Mouse (Mus musculus): ENCODE results near the gene Phf11c. TPM values are rescaled to one million over a fixed set of nuclear protein-coding genes. Genes with fewer than 3 reads are reported as not detected.

The Phf11c gene
- total RNA-seq (2023): 1 to 10 TPM; 1.0 to 1.4 TPM

GRCm38 (mm10) chr14:59395281-59395680, at the start of gene Phf11c:
TSS of gene Phf11c (minus strand) at chr14:59395381.

GRCm38 (mm10) chr14:59440558-59441471, 45.6 kb upstream of the Phf11c start, which contains the start of the genes Setdb2 and Cab39l:
TSS of gene Setdb2 (minus strand) at chr14:59440884.
TSS of gene Cab39l (plus strand) at chr14:59440972.

GRCm38 (mm10) chr14:59365244-59365644, 29.9 kb downstream of the Phf11c start, which contains the start of gene Phf11d:
TSS of gene Phf11d (minus strand) at chr14:59365470.

GRCm38 (mm10) chr14:59341189-59341588, 54.0 kb downstream of the Phf11c start, which contains the start of gene Phf11b:
TSS of gene Phf11b (minus strand) at chr14:59341351.

Other genes with a start within 250 kb of the Phf11c start
- not detected for gene Gm5142, start 216.6 kb downstream of the Phf11c start, total RNA-seq (2023)
- gene Rcbtb1, start 194.2 kb downstream of the Phf11c start, total RNA-seq (2023): 1 to 10 TPM; 7.7 to 8.7 TPM
- gene Gm6904, start 135.2 kb downstream of the Phf11c start, total RNA-seq (2023): under 1 TPM; 0.64 to 0.71 TPM
- gene Phf11a, start 97.9 kb downstream of the Phf11c start, total RNA-seq (2023): 1 to 10 TPM in 1 of 2 experiments, under 1 TPM in 1; 0.75 to 1.1 TPM
- gene Phf11b, start 54.0 kb downstream of the Phf11c start, total RNA-seq (2023): 1 to 10 TPM; 3.5 to 5.0 TPM
- 1 to 10 TPM; 2.5 to 3.0 TPM for gene Phf11d, start 29.9 kb downstream of the Phf11c start, total RNA-seq (2023)
- gene Setdb2, start 45.5 kb upstream of the Phf11c start, total RNA-seq (2023): 10 to 100 TPM; 12.0 to 15.4 TPM
- 10 to 100 TPM; 13.0 to 14.5 TPM for gene Cab39l, start 45.6 kb upstream of the Phf11c start, total RNA-seq (2023)
- 10 to 100 TPM; 49.8 to 49.9 TPM for gene Cdadc1, start 202.6 kb upstream of the Phf11c start, total RNA-seq (2023)
- gene Shisa2, start 229.9 kb upstream of the Phf11c start, total RNA-seq (2023): under 1 TPM; 0.20 to 0.40 TPM

Data from neutrophil, adult 59 days (primary cell).